Mouse (Mus musculus) neural tube, embryonic 14.5 days (tissue): ENCODE results near the gene Zfpl1. TPM values are rescaled to one million over a fixed set of nuclear protein-coding genes. Genes with fewer than 3 reads are reported as not detected.

Source experiments
- ATAC-seq: fragments of 200-750 bp; cut with Nextera tagmentation; 2 replicates; pipeline ENCODE4 v1.8.0; 2017; ENCODE audit warnings: low read depth, mild to moderate bottlenecking, moderate TSS enrichment, moderate library complexity
- H3K27ac ChIP-seq: fragments of 300-500 bp; sonication (generic); 2 replicates; pipeline ENCODE4 v1.5.1; 2014; ENCODE audit warnings: low read depth, mild to moderate bottlenecking, control low read depth, low read length, moderate library complexity, mixed read lengths
- H3K27me3 ChIP-seq: fragments of 300-500 bp; sonication (generic); 2 replicates; pipeline ENCODE4 v1.6.1; 2014; ENCODE audit warnings: low read length; ENCODE audit not compliant: control insufficient read depth, insufficient read depth
- H3K36me3 ChIP-seq: fragments of 300-500 bp; sonication (generic); 2 replicates; pipeline ENCODE4 v1.6.1; 2014; ENCODE audit warnings: low read length, mixed read lengths; ENCODE audit not compliant: control insufficient read depth, insufficient read depth
- H3K4me1 ChIP-seq: fragments of 300-500 bp; sonication (generic); 2 replicates; pipeline ENCODE4 v1.6.1; 2014; ENCODE audit warnings: low read length; ENCODE audit not compliant: control insufficient read depth, insufficient read depth
- H3K4me2 ChIP-seq: fragments of 300-500 bp; sonication (generic); 2 replicates; pipeline ENCODE4 v1.6.1; 2014; ENCODE audit warnings: mild to moderate bottlenecking, low read depth, low read length, control low read depth
- H3K4me3 ChIP-seq: fragments of 300-500 bp; sonication (generic); 2 replicates; pipeline ENCODE4 v1.5.1; 2014; ENCODE audit warnings: low read depth, low read length, control low read depth, mixed read lengths
- H3K9ac ChIP-seq: fragments of 300-500 bp; sonication (generic); replicated peaks from 2 replicates; pipeline ENCODE4 v1.6.1; 2014; ENCODE audit warnings: low read depth, mild to moderate bottlenecking, control low read depth, low read length, mixed read lengths
- H3K9me3 ChIP-seq: fragments of 300-500 bp; sonication (generic); 2 replicates; pipeline ENCODE4 v1.6.1; 2016; ENCODE audit warnings: low read length; ENCODE audit not compliant: control insufficient read depth
- WGBS: fragments of 180-500 bp; shearing (Covaris S2); extraction: QIAGEN DNeasy Blood & Tissue Kit; methylation state at CpG from one replicate; pipeline ENCODE4 v1.1.7; 2014; 5-methylcytosine and 5-hydroxymethylcytosine counted together
- polyA plus RNA-seq: library from polyadenylated mRNA; unstranded; fragments of >200 nt; fragmentation: Nextera tagmentation; extraction: Ambion mirVana; gene quantifications from 2 replicates; pipeline ENCODE4 v1.2.1, GENCODE M21; 2014

The Zfpl1 gene
- polyA plus RNA-seq, 1 experiment from 2014 or later, result 85.6 TPM

DNA sequence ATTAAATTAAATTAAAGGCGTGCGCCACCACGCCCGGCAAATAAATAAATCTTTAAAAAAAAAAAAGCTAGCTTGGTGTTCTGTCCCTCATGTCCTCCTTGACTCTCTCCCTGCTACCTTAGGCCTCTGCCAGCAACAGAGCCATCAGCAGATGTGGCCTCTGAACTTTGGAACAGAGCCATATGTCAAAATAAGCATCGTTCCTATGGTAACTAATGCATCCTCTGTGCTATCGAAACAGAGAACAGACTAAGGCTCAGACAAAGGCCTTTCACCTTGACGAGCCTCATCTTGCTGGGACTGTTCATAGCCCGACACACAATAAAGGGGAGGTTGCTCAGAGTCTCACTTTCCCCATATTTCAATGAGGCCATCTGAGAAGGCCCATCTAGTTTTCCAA lies 38.6 kb upstream of the Zfpl1 start:
- no peak overlapping the region for H3K27ac ChIP-seq
- H3K4me3 ChIP-seq, result no peak overlapping the region
- H3K27me3 ChIP-seq, result no peaks in the 10 kb centered on the region
- WGBS, result 62% methylated on average over 8 of the region's 8 CpGs
- no peak overlapping the region for H3K4me2 ChIP-seq
- no peaks in the 10 kb centered on the region for H3K36me3 ChIP-seq
- no peak overlapping the region for H3K9ac ChIP-seq
- ATAC-seq, result no peak
- no peaks in the 10 kb centered on the region for H3K9me3 ChIP-seq
- H3K4me1 ChIP-seq, result peaks cover under 1% of the 10 kb centered on the region; the same call in 1 of the 2 replicates

DNA sequence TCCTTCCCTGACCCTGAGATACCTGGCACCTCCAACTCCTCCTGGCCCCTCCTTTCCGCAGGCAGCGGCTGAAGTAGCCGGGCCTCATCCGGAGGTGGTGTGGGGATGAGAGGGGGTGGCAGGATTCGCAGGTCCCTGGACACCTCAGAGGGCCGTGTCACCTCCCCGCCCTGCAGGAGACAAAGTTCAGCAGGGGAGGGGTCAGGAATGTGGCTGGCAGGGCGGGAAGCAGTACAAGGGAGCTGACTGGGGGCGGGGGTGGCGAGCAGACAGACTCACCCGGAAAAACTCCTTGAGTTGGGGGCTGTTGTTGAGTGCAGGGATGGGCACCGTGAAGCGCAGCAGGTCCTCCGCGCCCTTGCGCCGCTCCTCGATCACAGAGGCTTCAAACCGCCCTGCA lies 37.0 kb upstream of the Zfpl1 start:
- Histone ChIP-seq H3K36me3 (no peaks in the 10 kb centered on the region), H3K9me3 (no peaks in the 10 kb centered on the region), H3K4me2 (no peak overlapping the region), H3K4me3 (no peak overlapping the region), H3K4me1 (peaks cover 9% of the 10 kb centered on the region), H3K27ac (no peak overlapping the region), H3K27me3 (no peaks in the 10 kb centered on the region), H3K9ac (no peak overlapping the region)
- ATAC-seq, result no peak
- 38% methylated on average over 18 of the region's 19 CpGs for WGBS

DNA sequence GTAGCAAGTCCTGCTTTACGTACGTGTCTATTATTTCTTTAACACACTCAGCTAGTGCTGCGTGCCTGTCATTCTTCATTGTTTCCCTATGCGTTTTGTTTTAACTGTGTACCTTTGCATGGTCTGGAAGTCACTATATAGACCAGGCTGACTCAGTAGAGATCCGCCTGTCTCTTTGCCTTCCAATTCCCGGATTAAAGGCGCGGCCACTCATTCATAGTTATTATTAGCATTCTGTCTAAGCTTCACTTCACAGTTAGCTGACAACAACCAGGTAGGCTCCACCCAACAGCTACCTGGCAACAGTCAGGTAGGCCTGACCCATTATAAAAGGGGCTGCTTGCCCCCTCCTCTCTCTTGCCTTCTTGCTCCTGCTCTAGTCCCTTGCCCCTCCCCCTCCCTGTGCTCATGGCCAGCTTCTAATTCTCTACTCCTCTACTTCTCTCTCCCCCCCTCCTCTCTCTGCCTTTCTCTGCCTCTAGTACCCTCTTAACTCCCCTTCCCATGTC lies 34.0 kb upstream of the Zfpl1 start:
- WGBS, result 1% methylated on average over 8 of the region's 8 CpGs
- peaks cover 23% of the 10 kb centered on the region for H3K36me3 ChIP-seq
- ATAC-seq, result peak; percentile 47

DNA sequence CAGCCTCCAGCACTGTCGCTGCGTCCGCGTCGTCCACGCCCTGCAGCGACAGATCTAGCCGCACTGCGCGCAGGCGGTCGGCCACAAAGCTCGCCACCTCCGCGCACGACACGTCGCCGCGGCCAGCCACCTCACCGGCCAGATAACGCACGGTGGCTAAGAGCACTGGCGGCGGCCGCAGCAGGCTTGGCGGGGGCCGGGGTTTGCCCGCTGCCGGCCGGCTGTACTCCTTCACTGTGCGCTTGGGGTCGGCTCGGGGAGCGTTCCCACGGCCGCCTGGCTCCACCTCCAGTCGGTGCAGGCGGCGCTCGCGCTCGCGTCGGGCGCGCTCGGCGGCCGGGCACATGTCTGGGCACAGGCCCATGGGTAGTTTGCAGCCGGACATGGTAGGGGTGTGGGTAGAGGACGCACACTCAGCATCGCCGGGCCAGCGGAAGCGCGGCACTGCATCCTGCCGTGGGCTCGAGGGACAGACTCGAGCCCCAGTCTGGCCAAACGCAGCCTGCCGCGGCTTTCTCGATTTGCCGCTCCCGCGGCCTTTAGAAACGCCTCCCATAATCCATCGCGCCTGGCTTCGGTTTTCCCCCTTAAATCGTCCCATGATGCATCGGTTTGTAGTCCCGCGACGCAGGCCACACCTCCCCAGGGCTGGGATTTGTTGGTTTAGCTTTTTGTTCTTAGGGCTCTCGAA lies 33.4 kb upstream of the Zfpl1 start, which contains the start of gene Sac3d1:
Gene Sac3d1 (minus strand): TSS at position 665 of the 691 bp plus-strand sequence.
- Histone ChIP-seq H3K4me2 (peak within 1 kb of the TSS; percentile 89), H3K36me3 (peaks cover 23% of the 10 kb centered on the region), H3K27me3 (no peaks in the 10 kb centered on the region), H3K4me3 (peak within 1 kb of the TSS; percentile 88), H3K4me1 (peaks cover 11% of the 10 kb centered on the region), H3K27ac (peak within 1 kb of the TSS; percentile 90), H3K9ac (peak within 1 kb of the TSS; percentile 84), H3K9me3 (no peaks in the 10 kb centered on the region)
- WGBS, result 0% methylated on average over 77 of the region's 77 CpGs
- peak; percentile 91 for ATAC-seq

More for the DNA sequence above, 34.0 kb upstream of the Zfpl1 start:
- peak overlapping the region; percentile 88 for H3K4me3 ChIP-seq
- H3K27me3 ChIP-seq, result no peaks in the 10 kb centered on the region
- H3K4me2 ChIP-seq, result peak overlapping the region; percentile 89
- H3K27ac ChIP-seq, result peak overlapping the region; percentile 90
- peaks cover 11% of the 10 kb centered on the region for H3K4me1 ChIP-seq
- H3K9me3 ChIP-seq, result no peaks in the 10 kb centered on the region
- H3K9ac ChIP-seq, result peak overlapping the region; percentile 84

DNA sequence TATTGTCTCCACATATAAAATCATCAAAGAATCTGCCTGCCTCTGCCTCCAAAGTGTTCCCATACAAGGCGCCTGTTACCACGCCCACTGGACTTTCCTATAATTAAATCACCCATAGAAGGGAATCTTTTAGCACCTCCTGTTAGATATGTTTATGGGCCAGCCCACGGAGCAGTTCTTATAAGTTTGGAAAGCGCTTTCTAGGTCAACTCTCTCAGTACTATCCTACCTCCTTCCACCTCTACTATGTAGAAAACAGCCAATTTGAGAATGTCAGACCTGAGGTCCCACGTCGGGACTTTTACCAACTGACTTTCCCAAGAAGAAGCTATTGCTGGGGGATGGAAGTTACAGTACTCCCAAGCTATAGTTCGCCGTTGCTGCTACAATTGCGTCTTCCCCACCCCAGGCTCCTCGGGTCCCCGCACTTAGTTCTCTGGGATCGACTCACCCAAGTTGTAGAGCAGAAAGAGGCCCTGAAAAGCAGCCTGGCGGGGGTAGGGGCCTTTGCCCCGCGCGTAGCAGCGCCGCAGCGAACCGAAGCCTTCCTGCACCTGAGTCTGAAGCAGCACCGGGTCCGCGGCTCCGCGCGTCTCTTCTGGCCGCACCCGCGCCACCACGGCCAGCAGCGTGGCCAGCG lies 32.7 kb upstream of the Zfpl1 start:
- peaks cover 23% of the 10 kb centered on the region for H3K36me3 ChIP-seq
- ATAC-seq, result no peak
- peak overlapping the region; percentile 88 for H3K4me3 ChIP-seq

DNA sequence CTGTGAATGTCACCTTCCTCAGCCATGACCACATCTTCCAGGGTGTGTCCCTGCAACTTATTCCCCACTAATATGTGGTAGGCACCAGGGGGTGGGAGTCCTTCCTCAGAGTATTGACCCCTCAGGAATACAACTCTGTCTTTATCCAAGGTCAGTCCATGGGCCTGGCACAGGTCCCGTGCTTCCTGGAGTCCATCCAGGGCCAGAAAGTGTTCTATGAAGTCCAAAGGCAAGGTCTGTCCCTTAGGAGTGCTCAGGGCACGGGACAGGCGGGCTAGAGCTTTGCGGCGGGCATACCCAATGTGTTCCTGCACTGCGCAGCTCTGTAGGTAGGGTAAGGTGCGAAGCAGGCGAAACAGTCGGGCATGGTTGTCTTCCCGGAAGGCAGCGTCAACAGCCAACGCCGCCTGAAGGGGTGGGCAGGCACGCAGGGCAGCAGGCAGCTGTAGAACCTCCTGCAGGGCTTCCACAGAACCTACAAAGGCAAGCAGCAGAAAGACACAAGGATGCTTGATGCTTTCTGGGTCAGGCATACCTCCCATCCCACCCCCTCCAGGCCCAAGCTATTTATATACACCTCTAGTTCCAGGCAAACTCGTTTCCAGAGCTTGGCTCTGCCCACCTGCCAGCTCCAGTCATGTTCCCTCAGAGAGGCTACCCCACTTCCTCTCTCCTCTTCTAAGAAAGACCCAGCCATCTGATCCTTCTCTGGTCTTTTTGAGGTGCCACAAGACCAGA lies 31.5 kb upstream of the Zfpl1 start:
- no peak for ATAC-seq
- no peaks in the 10 kb centered on the region for H3K9me3 ChIP-seq
- peaks cover 11% of the 10 kb centered on the region for H3K4me1 ChIP-seq
- peaks cover 23% of the 10 kb centered on the region for H3K36me3 ChIP-seq
- WGBS, result 93% methylated on average over 15 of the region's 15 CpGs
- no peaks in the 10 kb centered on the region for H3K27me3 ChIP-seq
- no peak overlapping the region for H3K9ac ChIP-seq
- no peak overlapping the region for H3K27ac ChIP-seq
- H3K4me2 ChIP-seq, result peak overlapping the region; percentile 89; the same call in 1 of the 2 replicates
- no peak overlapping the region for H3K4me3 ChIP-seq

More for the DNA sequence above, 32.7 kb upstream of the Zfpl1 start:
- 4% methylated on average over 32 of the region's 32 CpGs for WGBS
- Histone ChIP-seq H3K27ac (peak overlapping the region; percentile 90), H3K4me1 (peaks cover 11% of the 10 kb centered on the region), H3K9me3 (no peaks in the 10 kb centered on the region), H3K9ac (peak overlapping the region; percentile 84), H3K27me3 (no peaks in the 10 kb centered on the region), H3K4me2 (peak overlapping the region; percentile 89)

DNA sequence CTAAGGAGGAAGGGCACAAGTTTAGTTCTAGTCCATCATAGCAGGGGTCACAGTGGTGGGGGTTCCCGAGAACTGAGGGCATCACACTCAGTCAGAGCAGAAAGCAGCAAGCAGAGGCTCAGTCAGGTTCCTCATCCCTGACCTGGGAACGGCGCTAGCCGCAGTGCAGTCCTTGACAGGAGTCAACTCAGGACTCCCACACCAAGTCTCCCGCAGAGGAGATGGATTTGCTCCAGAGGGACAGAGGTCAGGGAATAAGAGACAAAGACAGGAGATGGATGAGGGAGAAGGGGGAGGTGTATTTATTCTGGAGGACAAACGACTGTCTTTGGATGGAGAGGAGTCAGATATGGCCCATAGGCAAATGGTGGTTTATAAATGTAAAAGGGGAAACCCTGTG lies 28.4 kb upstream of the Zfpl1 start:
- H3K36me3 ChIP-seq, result peaks cover 23% of the 10 kb centered on the region
- no peak overlapping the region for H3K4me3 ChIP-seq
- 67% methylated on average over 6 of the region's 6 CpGs for WGBS
- no peak overlapping the region for H3K9ac ChIP-seq
- H3K4me1 ChIP-seq, result peaks cover 11% of the 10 kb centered on the region
- H3K27ac ChIP-seq, result no peak overlapping the region
- ATAC-seq, result no peak
- H3K4me2 ChIP-seq, result no peak overlapping the region
- H3K27me3 ChIP-seq, result no peaks in the 10 kb centered on the region
- no peaks in the 10 kb centered on the region for H3K9me3 ChIP-seq

DNA sequence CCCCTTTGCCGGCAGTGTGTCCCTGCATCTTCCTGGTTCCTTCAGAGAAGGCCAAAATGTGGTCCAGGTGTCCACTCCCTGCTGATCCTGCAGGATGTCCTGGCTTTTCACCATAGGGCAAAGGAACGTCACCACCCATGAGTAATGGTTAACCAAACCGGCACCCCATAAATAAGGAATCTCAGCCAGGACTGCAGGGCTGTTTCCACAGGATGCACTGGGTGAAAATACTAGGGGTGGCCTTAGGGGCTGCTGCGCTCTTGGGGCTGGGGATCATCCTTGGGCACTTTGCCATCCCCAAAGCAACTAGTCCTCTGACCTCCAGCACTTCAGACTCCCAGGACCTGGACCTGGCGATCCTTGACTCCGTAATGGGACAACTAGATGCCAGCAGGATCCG lies 20.8 kb upstream of the Zfpl1 start, which contains the start of gene Naaladl1:
Gene Naaladl1 (plus strand): TSS at position 197 of the 400 bp plus-strand sequence.
- Histone ChIP-seq H3K27ac (no peak within 1 kb of the TSS), H3K4me3 (no peak within 1 kb of the TSS), H3K4me1 (no peaks in the 10 kb centered on the region), H3K9me3 (no peaks in the 10 kb centered on the region), H3K27me3 (no peaks in the 10 kb centered on the region), H3K36me3 (no peaks in the 10 kb centered on the region), H3K4me2 (no peak within 1 kb of the TSS), H3K9ac (no peak within 1 kb of the TSS)
- 90% methylated on average over 7 of the region's 7 CpGs for WGBS
- ATAC-seq, result no peak
